In genomic region chr2:26409362-26409761, GRCm38 (mm10) we compare ENCODE assay signal across 8 mouse cellular contexts. TPM values are rescaled to one million over a fixed set of nuclear protein-coding genes. Genes with fewer than 3 reads are reported as not detected.
DNase-seq lines count a peak whose midpoint lies in the region; ATAC-seq and TF ChIP-seq lines count a peak whose summit lies in the region.

No protein-coding gene starts in this region.

- no peaks in the 10 kb centered on the region for H3K9me3 ChIP-seq in kidney, embryonic 15.5 days (replicated peaks)
- no peaks in the 10 kb centered on the region for H3K9me3 ChIP-seq in embryonic facial prominence, embryonic 15.5 days (replicated peaks)
- no peaks in the 10 kb centered on the region for H3K9me3 ChIP-seq in hindbrain, postnatal 0 days (ENCODE audit: low read length)
- no peaks in the 10 kb centered on the region for H3K9me3 ChIP-seq in midbrain, postnatal 0 days (ENCODE audit: low read length)

- peaks cover 66% of the 10 kb centered on the region for H3K36me3 ChIP-seq in kidney, embryonic 15.5 days
- peaks cover 49% of the 10 kb centered on the region for H3K36me3 ChIP-seq in embryonic facial prominence, embryonic 15.5 days
- H3K36me3 ChIP-seq in hindbrain, postnatal 0 days (ENCODE audit: insufficient read depth, low read length): peaks cover 31% of the 10 kb centered on the region
- H3K36me3 ChIP-seq in midbrain, postnatal 0 days (ENCODE audit: insufficient read depth, low read length): peaks cover 34% of the 10 kb centered on the region

- WGBS in kidney, embryonic 15.5 days: 54% methylated on average over 3 of the region's 3 CpGs
- WGBS in embryonic facial prominence, embryonic 15.5 days: 49% methylated on average over 3 of the region's 3 CpGs
- 61% methylated on average over 3 of the region's 3 CpGs for WGBS in hindbrain, postnatal 0 days
- WGBS in midbrain, postnatal 0 days: 59% methylated on average over 3 of the region's 3 CpGs

- peak overlapping the region; percentile 98 for H3K4me3 ChIP-seq in kidney, embryonic 15.5 days (replicated peaks)
- H3K4me3 ChIP-seq in embryonic facial prominence, embryonic 15.5 days (replicated peaks): peak overlapping the region; percentile 92
- peak overlapping the region; percentile 79 for H3K4me3 ChIP-seq in hindbrain, postnatal 0 days (ENCODE audit: low read length)
- peak overlapping the region; percentile 84; the same call in 1 of the 2 replicates for H3K4me3 ChIP-seq in midbrain, postnatal 0 days (ENCODE audit: low read depth, low read length)

- TF ChIP-seq CTCF in hindbrain, postnatal 0 days (IDR thresholded peaks at IDR 0.05; ENCODE audit: low read depth): no peak
- no peak for TF ChIP-seq CTCF in midbrain, postnatal 0 days (IDR thresholded peaks at IDR 0.05)

- no peak for ATAC-seq in kidney, embryonic 15.5 days (replicated peaks; ENCODE audit: low FRiP score)
- ATAC-seq in embryonic facial prominence, embryonic 15.5 days (ENCODE audit: insufficient number of reproducible peaks, low FRiP score, low TSS enrichment, low read depth): no peak
- ATAC-seq in hindbrain, postnatal 0 days: no peak; the same call in 1 of the 2 replicates
- no peak; the same call in 1 of the 2 replicates for ATAC-seq in midbrain, postnatal 0 days (ENCODE audit: low FRiP score)

- H3K27me3 ChIP-seq in kidney, embryonic 15.5 days: no peaks in the 10 kb centered on the region
- no peaks in the 10 kb centered on the region for H3K27me3 ChIP-seq in embryonic facial prominence, embryonic 15.5 days
- no peaks in the 10 kb centered on the region for H3K27me3 ChIP-seq in hindbrain, postnatal 0 days (ENCODE audit: insufficient read depth, low read length)
- no peaks in the 10 kb centered on the region for H3K27me3 ChIP-seq in midbrain, postnatal 0 days (ENCODE audit: insufficient read depth, low read length)

- H3K4me2 ChIP-seq in kidney, embryonic 15.5 days: peak overlapping the region; percentile 94; the same call in 1 of the 2 replicates
- 0 out of 2 replicates have a peak overlapping the region, but pooled peaks have one; percentile 90 for H3K4me2 ChIP-seq in embryonic facial prominence, embryonic 15.5 days (replicated peaks)
- peak overlapping the region; percentile 98 for H3K4me2 ChIP-seq in hindbrain, postnatal 0 days (ENCODE audit: low read depth, low read length)
- H3K4me2 ChIP-seq in midbrain, postnatal 0 days (ENCODE audit: low read depth, low read length, poor library complexity, severe bottlenecking): peak overlapping the region; percentile 84

- peaks cover 37% of the 10 kb centered on the region for H3K4me1 ChIP-seq in kidney, embryonic 15.5 days
- peaks cover 42% of the 10 kb centered on the region for H3K4me1 ChIP-seq in embryonic facial prominence, embryonic 15.5 days
- H3K4me1 ChIP-seq in hindbrain, postnatal 0 days (ENCODE audit: insufficient read depth, low read length): peaks cover 35% of the 10 kb centered on the region
- H3K4me1 ChIP-seq in midbrain, postnatal 0 days (ENCODE audit: insufficient read depth, low read length): peaks cover 30% of the 10 kb centered on the region

- DNase-seq in kidney, adult 9 months: no peak
- DNase-seq in hindbrain, postnatal 0 days (ENCODE audit: low spot score): no peak
- no peak for DNase-seq in midbrain, postnatal 0 days (ENCODE audit: low spot score)
- DNase-seq in thymus, postnatal 14 days: no peak
- no peak for DNase-seq in c-Kit-positive CD71-positive TER-119-positive erythroid progenitor cells, embryonic 14.5 days (ENCODE audit: low spot score)
- DNase-seq in cerebellum, postnatal 4 days (ENCODE audit: low spot score in 2 of 2): no peak

- no peak overlapping the region for H3K9ac ChIP-seq in kidney, embryonic 15.5 days
- no peak overlapping the region for H3K9ac ChIP-seq in embryonic facial prominence, embryonic 15.5 days
- H3K9ac ChIP-seq in hindbrain, postnatal 0 days (replicated peaks; ENCODE audit: low read length): 0 out of 2 replicates have a peak overlapping the region, but pooled peaks have one; percentile 80
- no peak overlapping the region for H3K9ac ChIP-seq in midbrain, postnatal 0 days (replicated peaks; ENCODE audit: low read length, poor library complexity, severe bottlenecking)

- no peak overlapping the region for H3K27ac ChIP-seq in kidney, embryonic 15.5 days
- peak overlapping the region; percentile 65; the same call in 1 of the 2 replicates for H3K27ac ChIP-seq in embryonic facial prominence, embryonic 15.5 days (replicated peaks)
- H3K27ac ChIP-seq in hindbrain, postnatal 0 days: no peak overlapping the region
- H3K27ac ChIP-seq in midbrain, postnatal 0 days (ENCODE audit: low read depth, low read length): no peak overlapping the region

RNA-seq across cellular contexts. Expression of gene Inpp5e, which starts 0.4 kb away (rescaled TPM):
- 22.4 and 25.8 TPM in 2 replicates for polyA plus RNA-seq in kidney, embryonic 15.5 days (2015; fragmentation: Nextera tagmentation; extraction: Ambion mirVana)
- polyA plus RNA-seq in embryonic facial prominence, embryonic 15.5 days (2015; fragmentation: Nextera tagmentation; extraction: Ambion mirVana): 23.2 and 25.1 TPM in 2 replicates
- total RNA-seq in hindbrain, postnatal 0 days (2014; rRNA removed): 30.2 and 40.6 TPM in 2 replicates
- polyA plus RNA-seq in hindbrain, postnatal 0 days (2015; fragmentation: Nextera tagmentation; extraction: Ambion mirVana): 16.3 and 17.3 TPM in 2 replicates
- 29.0 and 32.2 TPM in 2 replicates for total RNA-seq in midbrain, postnatal 0 days (2014; rRNA removed)
- 16.5 and 18.2 TPM in 2 replicates for polyA plus RNA-seq in midbrain, postnatal 0 days (2015; fragmentation: Nextera tagmentation; extraction: Ambion mirVana)

RNA-seq across cellular contexts. Expression of gene Pmpca, which starts 20.2 kb away (rescaled TPM):
- polyA plus RNA-seq in kidney, embryonic 15.5 days (2015; fragmentation: Nextera tagmentation; extraction: Ambion mirVana): 113 TPM in 2 replicates
- polyA plus RNA-seq in embryonic facial prominence, embryonic 15.5 days (2015; fragmentation: Nextera tagmentation; extraction: Ambion mirVana): 90.4 and 92.6 TPM in 2 replicates
- 58.7 and 68.5 TPM in 2 replicates for total RNA-seq in hindbrain, postnatal 0 days (2014; rRNA removed)
- 94.9 and 95.8 TPM in 2 replicates for polyA plus RNA-seq in hindbrain, postnatal 0 days (2015; fragmentation: Nextera tagmentation; extraction: Ambion mirVana)
- total RNA-seq in midbrain, postnatal 0 days (2014; rRNA removed): 64.8 and 71.1 TPM in 2 replicates
- 85.1 and 91.9 TPM in 2 replicates for polyA plus RNA-seq in midbrain, postnatal 0 days (2015; fragmentation: Nextera tagmentation; extraction: Ambion mirVana)

RNA-seq across cellular contexts. Expression of gene Entr1, which starts 20.2 kb away (rescaled TPM):
- polyA plus RNA-seq in kidney, embryonic 15.5 days (2015; fragmentation: Nextera tagmentation; extraction: Ambion mirVana): 110 and 115 TPM in 2 replicates
- 120 and 141 TPM in 2 replicates for polyA plus RNA-seq in embryonic facial prominence, embryonic 15.5 days (2015; fragmentation: Nextera tagmentation; extraction: Ambion mirVana)
- total RNA-seq in hindbrain, postnatal 0 days (2014; rRNA removed): 115 and 135 TPM in 2 replicates
- 133 and 138 TPM in 2 replicates for polyA plus RNA-seq in hindbrain, postnatal 0 days (2015; fragmentation: Nextera tagmentation; extraction: Ambion mirVana)
- total RNA-seq in midbrain, postnatal 0 days (2014; rRNA removed): 157 and 162 TPM in 2 replicates
- polyA plus RNA-seq in midbrain, postnatal 0 days (2015; fragmentation: Nextera tagmentation; extraction: Ambion mirVana): 144 and 156 TPM in 2 replicates

RNA-seq across cellular contexts. Expression of gene Snapc4, which starts 28.9 kb away (rescaled TPM):
- polyA plus RNA-seq in kidney, embryonic 15.5 days (2015; fragmentation: Nextera tagmentation; extraction: Ambion mirVana): 27.9 and 31.3 TPM in 2 replicates
- 25.3 and 30.2 TPM in 2 replicates for polyA plus RNA-seq in embryonic facial prominence, embryonic 15.5 days (2015; fragmentation: Nextera tagmentation; extraction: Ambion mirVana)
- 44.7 and 56.4 TPM in 2 replicates for total RNA-seq in hindbrain, postnatal 0 days (2014; rRNA removed)
- polyA plus RNA-seq in hindbrain, postnatal 0 days (2015; fragmentation: Nextera tagmentation; extraction: Ambion mirVana): 25.6 and 26.1 TPM in 2 replicates
- total RNA-seq in midbrain, postnatal 0 days (2014; rRNA removed): 44.7 and 66.4 TPM in 2 replicates
- polyA plus RNA-seq in midbrain, postnatal 0 days (2015; fragmentation: Nextera tagmentation; extraction: Ambion mirVana): 27.8 and 29.1 TPM in 2 replicates

RNA-seq across cellular contexts. Expression of gene Sec16a, which starts 35.7 kb away (rescaled TPM):
- 25.3 and 26.0 TPM in 2 replicates for polyA plus RNA-seq in kidney, embryonic 15.5 days (2015; fragmentation: Nextera tagmentation; extraction: Ambion mirVana)
- 25.9 and 27.0 TPM in 2 replicates for polyA plus RNA-seq in embryonic facial prominence, embryonic 15.5 days (2015; fragmentation: Nextera tagmentation; extraction: Ambion mirVana)
- 60.9 and 89.2 TPM in 2 replicates for total RNA-seq in hindbrain, postnatal 0 days (2014; rRNA removed)
- polyA plus RNA-seq in hindbrain, postnatal 0 days (2015; fragmentation: Nextera tagmentation; extraction: Ambion mirVana): 9.9 and 10.5 TPM in 2 replicates
- 63.3 and 76.7 TPM in 2 replicates for total RNA-seq in midbrain, postnatal 0 days (2014; rRNA removed)
- polyA plus RNA-seq in midbrain, postnatal 0 days (2015; fragmentation: Nextera tagmentation; extraction: Ambion mirVana): 9.9 and 12.6 TPM in 2 replicates
